Mouse (Mus musculus) cerebellum, adult 11-12 months (tissue): ENCODE measurements at regions not wholly inside any gene's neighbourhood (a gene's known extent, or its start where the extent isn't known, plus 50 kb on each side); places are given as distances from the start of the nearest gene placed in this dataset.

ENCODE experiments used
- DNase-seq: peaks from one replicate; pipeline ENCODE4 v3.0.0; 2022

GRCm38 (mm10) chr9:61092834-61093479 lies 279.2 kb upstream of the Tle3 start:
- no peak for DNase-seq

GRCm38 (mm10) chr9:61095069-61095775 lies 276.9 kb upstream of the Tle3 start:
- no peak for DNase-seq

- DNase-seq = peak; percentile 14
Observed at GRCm38 (mm10) chr9:61101741-61102450, 270.3 kb upstream of the Tle3 start.

GRCm38 (mm10) chr9:61102451-61103358 lies 269.5 kb upstream of the Tle3 start:
- DNase-seq = no peak

GRCm38 (mm10) chr9:61105550-61106280 lies 266.5 kb upstream of the Tle3 start:
- no peak for DNase-seq

GRCm38 (mm10) chr9:61109519-61110285 lies 262.5 kb upstream of the Tle3 start:
- DNase-seq = no peak

GRCm38 (mm10) chr9:61111206-61111605 lies 261.0 kb upstream of the Tle3 start:
- DNase-seq = no peak

- DNase-seq = no peak
Observed at GRCm38 (mm10) chr9:61111733-61112415, 260.3 kb upstream of the Tle3 start.

- no peak for DNase-seq
Observed at GRCm38 (mm10) chr9:61119252-61119651, 252.9 kb upstream of the Tle3 start.

GRCm38 (mm10) chr9:61120531-61120930 lies 251.6 kb upstream of the Tle3 start:
- DNase-seq = no peak

GRCm38 (mm10) chr9:61120931-61121391 lies 251.2 kb upstream of the Tle3 start:
- DNase-seq = no peak

- no peak for DNase-seq
Observed at GRCm38 (mm10) chr9:61123431-61123830, 248.7 kb upstream of the Tle3 start.

GRCm38 (mm10) chr9:61125769-61126168 lies 246.4 kb upstream of the Tle3 start:
- DNase-seq = no peak

GRCm38 (mm10) chr9:61128077-61128476 lies 244.1 kb upstream of the Tle3 start:
- no peak for DNase-seq

- DNase-seq = no peak
Observed at GRCm38 (mm10) chr9:61129186-61129585, 243.0 kb upstream of the Tle3 start.

- DNase-seq = no peak
Observed at GRCm38 (mm10) chr9:61130877-61131276, 241.3 kb upstream of the Tle3 start.

GRCm38 (mm10) chr9:61135263-61135882 lies 236.8 kb upstream of the Tle3 start:
- no peak for DNase-seq

- no peak for DNase-seq
Observed at GRCm38 (mm10) chr9:61135917-61136316, 236.2 kb upstream of the Tle3 start.

- no peak for DNase-seq
Observed at GRCm38 (mm10) chr9:61138741-61139368, 233.3 kb upstream of the Tle3 start.

- DNase-seq = no peak
Observed at GRCm38 (mm10) chr9:61143101-61143500, 229.1 kb upstream of the Tle3 start.
